Mouse (Mus musculus) ES-Bruce4 (cell line): ENCODE data around the gene Hemk1.

ENCODE experiments used
- CTCF ChIP-seq: IDR thresholded peaks from one replicate; pipeline ENCODE4 v1.8.1; 2011; ENCODE audit warnings: low read depth, low read length
- POLR2A ChIP-seq: IDR thresholded peaks from one replicate; pipeline ENCODE4 v1.8.1; 2011; ENCODE audit warnings: low read length; ENCODE audit not compliant: insufficient read depth

DNA sequence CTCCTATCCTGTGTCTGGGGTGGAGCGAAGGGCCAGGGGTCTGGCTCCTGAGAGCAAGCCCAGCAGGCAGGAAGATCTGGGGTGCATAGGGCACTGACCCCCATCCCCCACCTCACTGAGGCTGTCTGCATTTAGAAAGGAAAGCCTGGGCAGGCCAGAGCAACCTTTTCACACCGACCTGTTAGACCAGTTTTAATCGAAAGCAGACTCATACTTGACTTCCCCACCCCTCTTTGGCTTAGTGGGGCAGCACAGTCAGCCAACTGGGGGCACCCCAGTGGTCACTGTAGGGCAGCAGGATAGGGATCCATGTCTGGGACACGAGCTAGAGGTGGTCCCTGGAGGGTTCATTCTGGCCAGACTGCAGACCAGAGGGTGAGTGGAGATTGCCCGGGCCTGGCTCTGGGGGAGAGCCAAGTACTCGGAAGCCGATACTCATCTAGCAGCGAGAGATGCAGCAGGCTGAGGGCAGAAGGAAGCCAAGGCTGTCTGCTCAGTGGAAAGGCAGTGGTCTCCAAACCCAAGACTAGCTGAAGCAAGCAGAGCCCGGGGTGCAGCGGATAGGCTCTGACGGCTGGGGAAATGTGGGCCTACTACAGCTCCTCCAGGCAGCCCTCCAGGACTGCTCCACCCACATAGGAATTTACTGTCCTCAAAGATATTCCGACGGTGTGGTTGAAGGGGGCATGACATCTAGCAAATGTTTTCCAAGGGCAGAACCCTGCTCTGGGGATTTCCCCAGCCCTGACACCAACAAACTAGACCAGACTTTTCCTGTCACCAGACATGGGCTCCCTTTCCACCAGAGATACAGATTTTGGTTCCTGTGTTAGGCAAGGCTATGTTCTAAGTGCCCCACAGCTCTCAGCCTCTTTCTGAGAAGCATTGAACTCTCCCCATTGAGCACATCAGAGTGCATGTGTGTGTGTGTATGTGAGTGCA lies 32.3 kb downstream of the Hemk1 start:
- TF ChIP-seq CTCF = no peak
- no peak for TF ChIP-seq POLR2A
